Mouse (Mus musculus) fat pad, adult 2 months (tissue): ENCODE results near the gene Hoxa4.
A peak's percentile ranks its signal among the peaks of the same experiment; 100 is the strongest.

ENCODE experiments used
- DNase-seq: peaks from one replicate; pipeline ENCODE4 v3.0.0-alpha.2; 2011; ENCODE audit warnings: low read depth, low spot score; ENCODE audit errors: extremely low read depth

Hoxa4 gene

DNA sequence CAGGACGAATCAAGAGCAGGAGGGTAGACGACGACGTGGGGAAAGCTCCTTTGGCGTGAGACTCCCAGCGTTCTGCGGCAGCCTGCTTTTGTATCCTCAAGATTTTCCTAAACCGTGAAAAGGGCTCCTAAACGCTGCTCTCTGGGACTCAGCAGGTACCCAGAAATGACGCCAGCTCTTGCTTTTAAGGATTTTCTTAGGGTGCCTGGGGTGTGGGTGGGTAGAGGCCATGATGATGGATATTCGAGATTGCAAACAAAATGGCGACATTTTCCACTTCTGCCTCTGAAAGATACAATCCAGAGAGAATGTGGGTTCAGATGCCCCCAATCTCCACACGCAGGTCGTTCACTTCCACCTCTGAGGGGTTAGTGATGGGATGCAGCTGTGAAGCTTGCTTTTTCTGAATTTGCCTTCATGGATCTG, 23.8 kb downstream of the Hoxa4 start:
- no peak for DNase-seq

- no peak for DNase-seq
Measured at GRCm38 (mm10) chr6:52167176-52167575, 24.4 kb downstream of the Hoxa4 start.

DNA sequence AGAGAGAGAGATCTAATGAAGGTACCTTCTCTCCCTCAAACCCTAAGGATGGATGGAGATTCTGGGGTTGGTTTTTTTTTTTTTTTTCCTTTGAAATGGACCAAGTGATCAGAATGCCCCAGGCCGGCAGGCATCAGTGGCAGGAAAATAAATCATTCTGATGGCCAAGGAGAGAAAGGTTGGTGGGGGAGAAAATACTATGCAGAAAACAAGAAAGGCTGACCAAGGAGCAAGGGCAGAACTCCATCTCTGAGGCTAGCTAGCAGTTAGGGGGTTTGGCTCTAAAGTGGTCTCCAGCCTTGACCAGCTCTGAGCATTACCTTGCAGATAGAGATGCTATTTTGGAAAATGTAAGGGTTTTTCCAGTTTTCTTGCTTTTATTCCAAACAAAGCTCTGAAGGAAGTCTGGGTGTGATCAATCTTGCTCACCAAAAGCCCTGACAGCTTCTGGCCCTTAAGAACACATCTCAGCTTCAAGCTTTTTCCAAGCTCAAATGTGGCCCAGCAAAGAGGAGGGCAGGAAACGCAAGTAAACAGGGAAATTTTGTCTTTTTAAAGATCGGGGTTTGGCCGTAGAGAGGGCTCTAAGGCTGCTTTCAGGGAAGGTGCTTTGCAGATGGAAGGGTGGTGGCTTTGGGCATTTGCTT, 25.0 kb downstream of the Hoxa4 start:
- no peak for DNase-seq

DNA sequence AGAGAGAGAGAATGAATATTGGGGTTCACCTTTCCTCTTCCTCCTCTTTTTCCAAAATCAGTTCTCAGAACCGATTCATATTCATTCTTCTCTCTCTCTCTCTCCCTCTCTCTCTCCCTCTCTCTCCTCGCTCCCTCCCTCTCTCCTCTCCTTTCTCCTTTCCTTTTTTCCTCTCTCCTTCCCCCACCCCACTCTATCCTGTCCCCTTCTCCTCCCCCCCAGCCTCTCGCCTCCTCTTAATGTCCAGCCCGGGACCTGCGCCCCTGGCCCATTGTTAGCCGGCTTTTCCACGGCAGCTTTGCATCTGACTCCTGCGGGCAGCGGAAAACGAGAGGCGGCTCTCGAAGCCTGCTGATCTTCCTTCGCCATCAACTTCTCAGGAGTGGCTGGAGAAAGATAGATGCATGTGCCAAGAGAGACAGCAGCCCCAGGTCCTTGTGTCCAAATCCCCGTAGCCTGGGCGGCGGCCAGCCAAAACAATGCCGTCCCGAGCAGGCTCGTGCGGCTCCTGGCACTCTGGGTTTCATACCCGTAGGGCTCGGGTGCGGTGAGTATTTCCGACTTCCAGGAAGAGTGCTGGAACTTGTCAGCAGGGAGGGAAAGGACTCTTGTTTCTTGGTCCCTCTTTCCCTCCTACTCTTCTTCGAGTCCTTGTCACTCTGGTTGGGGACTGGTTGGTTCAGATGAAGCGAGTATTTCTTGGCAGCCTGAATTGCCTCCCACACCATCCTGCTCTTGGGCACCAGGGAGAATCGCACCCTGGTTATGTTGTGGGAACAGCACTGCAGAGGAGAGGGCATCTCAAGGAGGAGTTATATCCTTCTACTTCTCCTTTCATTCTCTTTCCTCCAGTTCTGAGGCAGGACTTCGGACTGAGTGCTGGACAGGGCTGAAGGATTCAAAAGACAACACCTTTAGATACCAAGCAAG, 25.8 kb downstream of the Hoxa4 start:
- DNase-seq, result peak; percentile 36

GRCm38 (mm10) chr6:52164626-52165440, 26.7 kb downstream of the Hoxa4 start, which contains the start of gene Hoxa2:
Gene Hoxa2 (minus strand): TSS chr6:52164831.
- DNase-seq, result no peak

- no peak for DNase-seq
Measured at GRCm38 (mm10) chr6:52164051-52164625, 27.4 kb downstream of the Hoxa4 start.

- no peak for DNase-seq
Measured at GRCm38 (mm10) chr6:52163366-52164031, 28.1 kb downstream of the Hoxa4 start.

- DNase-seq, result no peak
Measured at GRCm38 (mm10) chr6:52162611-52163365, 28.8 kb downstream of the Hoxa4 start.

DNA sequence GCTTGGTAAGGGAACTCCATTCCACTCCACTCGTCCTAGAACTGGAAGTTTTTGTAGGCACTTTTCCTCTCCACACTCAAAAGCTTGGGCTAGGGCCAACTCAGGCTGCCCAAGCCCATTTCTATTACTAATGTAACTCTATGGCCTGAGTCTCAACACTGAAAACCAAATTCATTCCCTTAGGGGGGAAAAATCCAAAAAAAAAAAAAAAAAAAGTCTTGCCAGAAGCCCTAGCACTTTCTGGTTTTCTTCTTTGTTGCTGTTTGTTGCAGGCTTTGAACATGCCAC, 29.5 kb downstream of the Hoxa4 start:
- no peak for DNase-seq

- DNase-seq, result no peak
Measured at GRCm38 (mm10) chr6:52161336-52162092, 30.0 kb downstream of the Hoxa4 start.

DNA sequence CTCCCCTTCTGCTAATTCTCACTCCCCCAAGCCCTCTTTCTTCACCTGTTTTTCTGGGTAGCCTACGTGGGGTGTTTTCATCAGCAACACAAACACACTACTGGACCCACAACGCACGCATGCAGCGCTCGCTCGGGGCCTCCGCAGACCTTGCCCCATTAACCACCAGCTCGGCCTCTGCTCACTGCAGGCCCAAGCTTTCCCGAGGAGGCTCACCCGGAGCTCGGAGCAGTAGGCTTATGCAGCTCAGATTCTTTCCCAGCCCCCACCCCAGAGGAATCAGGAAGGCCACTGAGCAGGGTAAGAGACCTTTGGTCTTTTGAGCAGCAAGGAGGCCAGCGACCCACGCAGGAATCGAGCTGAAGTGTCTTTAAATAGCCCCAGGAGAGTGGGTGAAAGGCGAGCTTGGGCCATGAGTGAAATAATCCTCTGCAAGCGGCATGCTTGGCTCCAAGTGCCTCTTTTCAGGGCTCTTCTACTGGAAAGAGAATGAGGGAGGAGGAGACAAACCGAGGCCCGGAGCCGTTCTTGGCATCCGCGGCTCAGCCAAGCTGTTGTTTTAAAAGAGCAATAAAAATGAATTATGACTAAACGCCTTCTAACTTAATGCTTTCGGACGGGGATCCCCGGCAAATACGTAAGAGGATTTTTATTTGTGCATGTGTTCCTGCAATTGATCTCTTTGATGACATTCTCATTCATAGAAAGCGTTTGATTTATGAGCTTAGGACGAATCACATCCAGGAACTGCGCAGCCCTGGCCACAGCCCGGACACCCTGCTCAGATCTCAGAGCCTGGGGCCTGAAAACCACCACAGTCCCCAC, 30.8 kb downstream of the Hoxa4 start:
- peak; percentile 30 for DNase-seq

GRCm38 (mm10) chr6:52159979-52160378, 31.6 kb downstream of the Hoxa4 start:
- no peak for DNase-seq

DNA sequence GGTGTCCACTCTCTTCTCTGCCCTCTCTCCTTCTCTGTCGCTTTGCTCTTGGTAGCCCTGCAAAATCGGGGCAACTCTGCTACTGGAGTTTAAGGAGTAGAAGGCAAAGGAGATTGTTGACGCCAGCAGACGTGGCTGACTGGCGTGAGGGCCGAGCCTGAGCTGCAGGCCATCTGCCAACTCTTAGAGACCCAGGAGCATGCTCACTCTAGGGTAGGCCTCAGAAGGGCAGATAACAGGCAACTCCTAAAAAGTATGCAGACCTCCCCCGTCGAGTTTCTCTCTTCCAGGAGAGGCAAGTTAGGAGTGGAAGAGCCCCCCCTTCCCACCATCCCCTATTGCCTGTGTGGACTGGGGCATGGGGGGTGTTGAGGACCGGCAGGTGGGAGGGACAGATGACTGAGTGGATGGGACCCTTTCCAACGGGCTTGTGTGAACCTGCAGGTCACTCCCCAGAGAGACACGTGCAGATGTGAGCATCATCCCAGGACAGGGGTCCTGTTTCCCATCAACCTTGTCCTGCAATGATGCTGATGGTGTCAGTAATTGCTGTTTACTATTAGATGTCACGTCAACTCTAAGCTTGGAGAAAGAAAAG, 32.3 kb downstream of the Hoxa4 start:
- DNase-seq, result no peak

GRCm38 (mm10) chr6:52158276-52159051, 33.1 kb downstream of the Hoxa4 start, which contains the start of gene Hoxa1:
Gene Hoxa1 (minus strand): TSS chr6:52158317.
- DNase-seq, result no peak

DNA sequence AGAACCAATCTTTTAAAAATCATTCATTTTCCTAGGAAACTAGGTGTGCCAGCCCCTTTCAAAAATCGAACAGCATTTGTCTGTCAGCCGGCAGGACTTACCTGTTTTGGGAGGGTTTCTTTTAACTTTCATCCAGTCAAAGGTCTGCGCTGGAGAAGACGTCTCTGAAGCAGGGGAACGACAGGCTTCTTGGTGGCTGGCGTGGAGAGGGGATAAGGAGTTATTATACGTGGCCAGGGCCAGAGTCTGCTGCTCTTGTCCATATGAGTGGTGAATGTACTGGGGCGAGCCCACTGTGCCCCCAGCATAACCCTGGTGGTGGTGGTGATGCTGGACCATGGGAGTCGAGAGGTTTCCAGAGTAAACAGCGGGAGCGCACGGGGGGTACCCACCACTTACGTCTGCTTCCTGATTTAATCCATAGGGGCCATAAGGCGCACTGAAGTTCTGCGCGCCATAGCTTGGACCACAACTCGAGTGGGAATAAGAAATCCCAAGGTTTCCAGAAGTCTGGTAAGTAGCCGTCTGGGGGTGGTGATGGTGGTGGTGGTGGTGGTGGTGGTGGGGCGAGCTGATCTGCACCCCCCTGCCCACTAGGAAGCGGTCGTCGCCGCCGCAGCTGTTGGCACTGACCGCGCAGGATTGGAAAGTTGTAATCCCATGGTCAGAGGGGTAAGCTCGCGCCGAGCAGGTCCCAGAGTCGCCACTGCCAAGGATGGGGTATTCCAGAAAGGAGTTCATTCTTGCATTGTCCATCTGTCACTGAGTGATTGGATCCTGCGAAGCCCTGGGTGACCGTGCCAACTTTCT, 33.9 kb downstream of the Hoxa4 start:
- DNase-seq, result no peak

DNA sequence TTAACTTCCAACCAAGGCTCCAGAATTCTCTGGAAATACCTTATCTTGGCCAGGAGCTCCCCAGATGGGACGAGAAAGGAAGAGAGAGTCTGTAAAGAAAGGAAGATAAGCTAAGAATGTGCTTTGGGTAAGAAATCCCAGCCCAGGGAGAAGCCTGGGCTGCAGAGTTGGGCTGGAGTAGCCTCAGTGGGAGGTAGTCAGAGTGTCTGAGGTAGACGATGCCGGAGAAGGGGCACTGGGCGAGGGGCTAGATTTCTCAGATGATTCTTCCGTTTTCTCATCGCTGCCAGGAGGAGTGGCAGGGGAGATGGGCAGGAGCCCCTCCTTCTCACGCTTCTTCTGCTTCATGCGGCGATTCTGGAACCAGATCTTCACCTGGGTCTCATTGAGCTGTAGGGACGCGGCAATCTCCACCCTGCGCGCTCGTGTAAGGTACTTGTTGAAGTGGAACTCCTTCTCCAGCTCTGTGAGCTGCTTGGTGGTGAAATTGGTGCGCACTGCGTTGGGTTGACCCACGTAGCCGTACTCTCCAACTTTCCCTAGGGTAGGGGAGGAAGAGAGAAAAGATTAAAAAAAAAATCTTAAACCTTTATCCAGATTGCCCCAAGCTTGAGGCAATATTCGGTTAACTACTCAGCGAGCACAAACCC, 34.9 kb downstream of the Hoxa4 start:
- no peak for DNase-seq
